Mouse (Mus musculus) ES-E14 (cell line): ENCODE data around the gene Stpg1. TPM values are rescaled to one million over a fixed set of nuclear protein-coding genes. Genes with fewer than 3 reads are reported as not detected.

Source experiments
- DNase-seq: peaks from one replicate; pipeline ENCODE4 v3.0.0-alpha.2; 2013; ENCODE audit warnings: low read depth, low spot score
- H3K27ac ChIP-seq: 2 replicates; pipeline ENCODE4 v1.5.1; 2012; ENCODE audit warnings: low read depth, mild to moderate bottlenecking, low read length, moderate library complexity, mixed read lengths; ENCODE audit not compliant: poor library complexity, insufficient read depth, severe bottlenecking
- H3K36me3 ChIP-seq: 2 replicates; pipeline ENCODE4 v1.6.1; 2012; ENCODE audit warnings: mild to moderate bottlenecking, low read length, moderate library complexity, mixed read lengths; ENCODE audit not compliant: control insufficient read depth, poor library complexity, insufficient read depth, severe bottlenecking
- H3K4me1 ChIP-seq, 2 experiments: fragments of 150-350 bp in 1 of 2; sonication (generic) in 1 of 2; 2 replicates each; pipeline ENCODE4 v1.6.1; 2012; ENCODE audit warnings: low read length in 2 of 2, mild to moderate bottlenecking in 1 of 2, mixed read lengths in 1 of 2; ENCODE audit not compliant: control insufficient read depth in 2 of 2, insufficient read depth in 2 of 2, poor library complexity in 1 of 2
- H3K4me3 ChIP-seq, 2 experiments: fragments of 150-350 bp in 1 of 2; sonication (generic) in 1 of 2; 2 replicates each; pipeline ENCODE4 v1.5.1; 2012; ENCODE audit warnings: low read length in 2 of 2, low read depth in 1 of 2, mild to moderate bottlenecking in 1 of 2, mixed read lengths in 1 of 2; ENCODE audit not compliant: insufficient read depth in 1 of 2, poor library complexity in 1 of 2, severe bottlenecking in 1 of 2
- H3K9ac ChIP-seq: 2 replicates; pipeline ENCODE4 v1.6.1; 2012; ENCODE audit warnings: low read depth, mild to moderate bottlenecking, low read length, mixed read lengths; ENCODE audit not compliant: poor library complexity, insufficient read depth, severe bottlenecking
- H3K9me3 ChIP-seq: fragments of 150-350 bp; sonication (generic); 2 replicates; pipeline ENCODE4 v1.6.1; 2012; ENCODE audit warnings: low read depth, mild to moderate bottlenecking, low read length; ENCODE audit not compliant: control insufficient read depth, insufficient read depth
- CHD2 ChIP-seq: IDR thresholded peaks from 2 replicates; pipeline ENCODE4 v1.6.1; 2014; ENCODE audit warnings: mild to moderate bottlenecking, low read depth, low read length, inconsistent platforms
- HCFC1 ChIP-seq: IDR thresholded peaks from 2 replicates; pipeline ENCODE4 v1.6.1; 2012; ENCODE audit warnings: low read length, inconsistent platforms, borderline replicate concordance; ENCODE audit not compliant: insufficient read depth
- MAFK ChIP-seq: IDR thresholded peaks from 2 replicates; pipeline ENCODE4 v1.6.1; 2014; ENCODE audit warnings: mild to moderate bottlenecking, low read depth, low read length, inconsistent platforms; ENCODE audit not compliant: insufficient read depth
- ZC3H11A ChIP-seq: IDR thresholded peaks from 2 replicates; pipeline ENCODE4 v1.6.1; 2012; ENCODE audit warnings: low read depth, mild to moderate bottlenecking, inconsistent platforms, low read length, borderline replicate concordance
- ZNF384 ChIP-seq: IDR thresholded peaks from 2 replicates; pipeline ENCODE4 v1.6.1; 2012; ENCODE audit warnings: low read depth, low read length, inconsistent platforms
- in situ Hi-C, 2 experiments: fragments of 600-800 bp; cut with MboI; formaldehyde crosslinking; loops; one replicate each; pipeline ENCODE4 v1.15.1; 2025; ENCODE audit warnings: low sequenced_read_pairs in 2 of 2, inconsistent platforms in 1 of 2; ENCODE audit not compliant: unreplicated experiment in 2 of 2
- total RNA-seq: library from RNA; depleted of rRNA; stranded (reverse); fragments of 300-350 nt; gene quantifications from 2 replicates; pipeline ENCODE4 v1.2.3, GENCODE M21; 2012

Stpg1 gene
- total RNA-seq, 1 experiment = 0.09 TPM

DNA sequence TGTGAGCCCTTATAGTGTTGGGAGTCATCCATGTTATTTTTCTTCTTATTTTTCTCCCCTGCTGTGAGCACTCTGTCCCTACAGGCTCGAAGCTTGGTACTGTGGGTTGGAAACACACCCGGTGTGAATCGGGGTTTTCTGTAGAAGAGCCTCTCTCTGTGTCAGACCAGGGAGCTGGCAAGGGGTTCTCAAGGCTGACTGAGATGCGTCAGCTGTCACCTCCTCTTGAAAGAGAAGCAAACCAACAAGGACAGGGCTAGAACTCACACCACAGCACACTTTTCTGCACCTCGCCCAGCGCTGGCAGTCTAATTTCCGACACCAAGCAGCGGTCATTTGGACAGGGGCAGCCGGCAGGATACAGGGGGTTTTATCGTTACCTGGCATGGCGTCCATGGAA, 31.2 kb upstream of the Stpg1 start:
- DNase-seq = no peak

DNA sequence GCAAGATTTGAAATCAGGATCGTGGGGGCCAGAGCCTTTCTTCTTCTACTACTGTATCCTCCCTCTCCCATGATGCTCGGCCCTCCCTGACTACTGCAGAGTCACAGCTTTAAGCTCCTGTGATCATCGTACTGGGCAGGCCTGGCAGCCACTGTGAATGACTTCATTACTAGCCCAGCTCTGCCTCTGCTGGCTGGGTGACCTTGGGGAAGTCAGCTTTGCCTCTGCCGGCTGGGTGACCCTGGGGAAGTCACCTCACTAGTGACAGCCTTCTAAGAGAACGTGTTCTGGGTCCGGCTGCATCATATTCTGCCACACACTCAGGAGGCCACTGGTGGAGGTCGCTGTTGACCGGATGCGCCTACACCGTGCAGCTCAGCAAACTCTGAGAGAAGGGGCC, 16.7 kb upstream of the Stpg1 start:
- in situ Hi-C loops = no loop called here
- DNase-seq = no peak

More for the DNA sequence above, 31.2 kb upstream of the Stpg1 start:
- TF ChIP-seq ZNF384 = no peak
- no peak for TF ChIP-seq HCFC1
- no peak for TF ChIP-seq ZC3H11A
- TF ChIP-seq MAFK = no peak
- TF ChIP-seq CHD2 = no peak
- peaks cover 3% of the 10 kb centered on the region; the same call in 1 of the 2 replicates for H3K36me3 ChIP-seq
- no peak overlapping the region for H3K27ac ChIP-seq
- peaks cover 0 to 4% of the 10 kb centered on the region in 2 experiments; a peak in 2 of 4 replicates for H3K4me1 ChIP-seq
- H3K4me3 ChIP-seq = no peak overlapping the region
- no peak overlapping the region for H3K9ac ChIP-seq
- in situ Hi-C loops = no loop called here
- H3K9me3 ChIP-seq = no peaks in the 10 kb centered on the region

DNA sequence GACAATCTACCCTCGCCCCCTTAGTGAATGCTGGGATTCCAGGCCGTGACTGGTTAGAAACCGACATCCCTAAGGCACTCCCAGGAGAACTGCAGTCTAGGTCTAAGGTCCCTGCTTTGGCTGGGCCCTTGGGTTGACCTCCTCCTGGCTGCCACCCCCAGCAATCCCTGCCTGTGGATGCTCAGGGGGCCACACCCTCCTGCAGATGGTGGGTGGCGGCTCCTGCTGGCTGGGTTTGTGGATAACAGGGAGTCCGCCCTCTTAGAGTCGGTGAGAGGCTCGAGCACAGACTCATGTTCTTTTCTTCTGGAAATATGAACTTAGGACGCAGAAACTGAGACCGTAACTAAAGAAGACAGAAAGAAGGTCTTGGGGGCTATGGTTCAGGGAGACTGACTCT, 14.2 kb upstream of the Stpg1 start:
- no peak overlapping the region; the same call in 1 of the 2 replicates for H3K9ac ChIP-seq
- H3K4me3 ChIP-seq = no peak overlapping the region
- no peak for TF ChIP-seq CHD2
- no peak for TF ChIP-seq ZNF384
- TF ChIP-seq HCFC1 = no peak
- TF ChIP-seq ZC3H11A = no peak
- in situ Hi-C loops = no loop called here
- H3K27ac ChIP-seq = no peak overlapping the region
- no peak for DNase-seq
- H3K36me3 ChIP-seq = no peaks in the 10 kb centered on the region
- peaks cover 0 to 19% of the 10 kb centered on the region in 2 experiments; a peak in 2 of 4 replicates for H3K4me1 ChIP-seq
- H3K9me3 ChIP-seq = no peaks in the 10 kb centered on the region

More for the DNA sequence above, 16.7 kb upstream of the Stpg1 start:
- H3K27ac ChIP-seq = no peak overlapping the region
- H3K36me3 ChIP-seq = 0 out of 2 replicates have a peak, but pooled peaks cover 2% of the 10 kb centered on the region
- TF ChIP-seq ZC3H11A (no peak), CHD2 (no peak), MAFK (no peak), HCFC1 (no peak), ZNF384 (no peak)
- H3K4me1 ChIP-seq = peaks cover 0 to 12% of the 10 kb centered on the region in 2 experiments; a peak in 2 of 4 replicates
- no peak overlapping the region for H3K4me3 ChIP-seq
- H3K9ac ChIP-seq = no peak overlapping the region
- H3K9me3 ChIP-seq = no peaks in the 10 kb centered on the region

DNA sequence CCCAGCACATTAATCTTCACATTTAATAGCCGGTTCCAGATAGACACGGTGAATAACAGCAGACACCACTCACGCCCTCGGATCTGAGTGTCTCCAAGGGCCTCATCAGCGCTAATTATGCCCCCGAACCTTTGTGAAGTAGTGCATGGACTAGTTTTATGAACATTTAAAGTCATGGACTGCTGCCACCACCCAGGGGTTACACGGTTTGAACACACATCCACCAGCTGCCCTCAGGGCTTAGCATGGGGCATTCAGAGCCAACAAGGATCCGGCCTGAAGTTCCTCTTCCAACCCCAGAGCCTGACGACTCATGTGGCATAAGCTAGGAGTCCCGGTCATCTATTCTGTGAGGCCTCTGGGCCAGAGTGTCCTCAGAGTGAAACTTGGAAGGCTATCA, 9.5 kb upstream of the Stpg1 start:
- Histone ChIP-seq H3K4me3 (no peak overlapping the region), H3K9ac (no peak overlapping the region), H3K9me3 (no peaks in the 10 kb centered on the region), H3K27ac (no peak overlapping the region), H3K4me1 (peaks cover 0 to 19% of the 10 kb centered on the region in 2 experiments; a peak in 2 of 4 replicates), H3K36me3 (no peaks in the 10 kb centered on the region; the same call in 1 of the 2 replicates)
- no peak for TF ChIP-seq MAFK
- no peak for TF ChIP-seq ZC3H11A
- no peak for TF ChIP-seq ZNF384
- DNase-seq = no peak
- in situ Hi-C loops = no loop called here

DNA sequence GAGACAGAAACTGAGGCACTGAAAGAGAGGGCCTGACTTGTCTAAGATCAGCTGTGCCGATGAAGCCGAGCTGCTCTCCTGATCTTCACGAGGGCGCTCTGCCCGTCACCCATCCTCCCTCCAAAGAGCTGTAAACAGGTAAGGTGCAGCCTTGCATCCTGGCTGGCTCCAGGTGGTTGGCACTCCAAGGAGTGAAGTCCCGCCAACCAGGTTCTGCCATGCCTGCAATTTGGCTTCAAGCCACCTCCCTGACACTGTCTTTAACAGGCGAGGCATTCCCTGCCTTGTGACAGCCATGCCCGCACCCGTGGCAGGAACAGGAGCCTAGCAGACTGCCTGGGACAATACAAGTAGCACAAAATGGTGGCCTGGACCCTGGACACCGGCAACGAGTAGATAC, 8.2 kb upstream of the Stpg1 start:
- no peak overlapping the region for H3K4me3 ChIP-seq
- H3K27ac ChIP-seq = no peak overlapping the region; the same call in 1 of the 2 replicates
- DNase-seq = no peak
- no peaks in the 10 kb centered on the region; the same call in 1 of the 2 replicates for H3K36me3 ChIP-seq
- H3K9me3 ChIP-seq = no peaks in the 10 kb centered on the region
- no peak overlapping the region for H3K9ac ChIP-seq
- no peak for TF ChIP-seq CHD2
- TF ChIP-seq MAFK = no peak
- no peak for TF ChIP-seq ZC3H11A
- no peak for TF ChIP-seq ZNF384
- TF ChIP-seq HCFC1 = no peak
- in situ Hi-C loops = no loop called here
- H3K4me1 ChIP-seq = peaks cover 3 to 14% of the 10 kb centered on the region in 2 experiments; a peak in 1 of 4 replicates
